Mouse (Mus musculus) cerebellum, postnatal 4 days (tissue): ENCODE measurements around the gene Kirrel3.

Source experiments
- DNase-seq, 2 experiments: peaks; one replicate each; pipeline ENCODE4 v3.0.0; 2022; ENCODE audit warnings: low spot score in 2 of 2, mixed read lengths in 1 of 2

Gene Kirrel3

GRCm38 (mm10) chr9:35024591-35025496 lies 539.1 kb downstream of the Kirrel3 start:
- no peak for DNase-seq

GRCm38 (mm10) chr9:35026311-35026710 lies 540.6 kb downstream of the Kirrel3 start:
- DNase-seq: no peak

- no peak for DNase-seq
These were observed 541.2 kb downstream of the Kirrel3 start for GRCm38 (mm10) chr9:35026897-35027311.

- no peak for DNase-seq
These were observed 541.8 kb downstream of the Kirrel3 start for GRCm38 (mm10) chr9:35027382-35027997.

- DNase-seq: no peak
These were observed 545.1 kb downstream of the Kirrel3 start for GRCm38 (mm10) chr9:35030823-35031222.

GRCm38 (mm10) chr9:35032457-35032856 lies 546.8 kb downstream of the Kirrel3 start:
- DNase-seq: no peak

- DNase-seq: no peak
These were observed 549.4 kb downstream of the Kirrel3 start for GRCm38 (mm10) chr9:35035074-35035473.

GRCm38 (mm10) chr9:35038922-35039586 lies 553.4 kb downstream of the Kirrel3 start:
- no peak for DNase-seq

GRCm38 (mm10) chr9:35039846-35040245 lies 554.2 kb downstream of the Kirrel3 start:
- no peak for DNase-seq

GRCm38 (mm10) chr9:35041493-35041892 lies 555.8 kb downstream of the Kirrel3 start:
- no peak for DNase-seq

GRCm38 (mm10) chr9:35043619-35044018 lies 557.9 kb downstream of the Kirrel3 start:
- no peak for DNase-seq

GRCm38 (mm10) chr9:35044458-35044857 lies 558.8 kb downstream of the Kirrel3 start:
- DNase-seq: no peak

- DNase-seq: no peak
These were observed 559.4 kb downstream of the Kirrel3 start for GRCm38 (mm10) chr9:35045031-35045531.

- no peak for DNase-seq
These were observed 560.1 kb downstream of the Kirrel3 start for GRCm38 (mm10) chr9:35045756-35046155.

- no peak for DNase-seq
These were observed 562.8 kb downstream of the Kirrel3 start for GRCm38 (mm10) chr9:35048449-35048848.

GRCm38 (mm10) chr9:35049891-35050527 lies 564.3 kb downstream of the Kirrel3 start:
- no peak for DNase-seq

GRCm38 (mm10) chr9:35050701-35051454 lies 565.2 kb downstream of the Kirrel3 start:
- DNase-seq: no peak

- DNase-seq: no peak
These were observed 566.0 kb downstream of the Kirrel3 start for GRCm38 (mm10) chr9:35051666-35052065.

- DNase-seq: no peak
These were observed 567.0 kb downstream of the Kirrel3 start for GRCm38 (mm10) chr9:35052671-35053070.

- no peak for DNase-seq
These were observed 567.4 kb downstream of the Kirrel3 start for GRCm38 (mm10) chr9:35053081-35053480.

GRCm38 (mm10) chr9:35053669-35054068 lies 568.0 kb downstream of the Kirrel3 start:
- DNase-seq: no peak
